Mouse (Mus musculus) gastrocnemius, adult 8-10 months (tissue): ENCODE results near the gene Tmem86b. TPM values are rescaled to one million over a fixed set of nuclear protein-coding genes. Genes with fewer than 3 reads are reported as not detected.

ENCODE experiments used
- DNase-seq, 2 experiments: peaks; one replicate each; pipeline ENCODE4 v3.0.0; 2022; ENCODE audit warnings: low spot score in 2 of 2
- total RNA-seq, 4 experiments: library from RNA; stranded (reverse); gene quantifications; 2 replicates each; pipeline ENCODE4 v1.2.4; 2022

The Tmem86b gene
- 1 to 10 TPM; 1.4 to 2.3 (median 2.0) TPM for total RNA-seq

DNA sequence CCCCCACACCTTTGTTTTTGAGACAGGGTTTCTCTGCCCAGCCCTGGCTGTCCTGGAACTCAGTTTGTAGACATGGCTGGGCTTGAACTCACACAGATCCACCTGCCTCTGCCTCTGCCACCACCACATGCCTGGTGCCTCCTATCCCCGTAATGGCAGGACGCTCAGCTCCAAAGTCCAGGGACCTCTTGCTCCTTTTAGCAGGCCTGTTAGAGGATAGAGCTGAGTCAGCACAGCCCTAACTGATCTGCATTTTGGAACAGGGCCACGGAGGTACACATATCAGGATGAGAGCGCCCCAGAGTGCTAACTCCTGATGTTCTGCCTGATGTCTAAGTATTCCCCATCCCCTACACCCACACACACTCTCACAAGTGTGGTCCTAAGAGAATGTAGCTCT is at the start of gene Tmem86b:
Gene Tmem86b, minus strand, starts transcription at position 392 of the 400 bp plus-strand sequence.
- no peak for DNase-seq

DNA sequence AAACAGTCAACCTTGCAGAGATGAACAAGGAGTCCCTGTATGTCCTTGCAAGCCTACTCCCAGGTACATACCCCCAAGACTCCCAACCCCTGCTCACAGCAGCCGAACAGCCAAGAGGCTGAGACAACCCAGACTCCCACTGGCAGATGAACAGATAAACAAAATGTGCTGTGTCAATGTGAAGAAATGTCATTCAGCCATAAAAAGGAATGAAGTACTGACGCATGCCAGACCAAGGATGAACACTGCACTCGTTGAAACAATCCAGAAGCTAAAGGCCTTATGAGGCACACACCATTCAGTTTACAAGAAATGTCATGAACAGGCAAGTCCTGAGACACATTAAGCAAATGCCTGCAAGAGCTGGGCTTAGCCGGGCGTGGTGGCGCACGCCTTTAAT is 44.0 kb upstream of the Tmem86b start:
- DNase-seq, result no peak

DNA sequence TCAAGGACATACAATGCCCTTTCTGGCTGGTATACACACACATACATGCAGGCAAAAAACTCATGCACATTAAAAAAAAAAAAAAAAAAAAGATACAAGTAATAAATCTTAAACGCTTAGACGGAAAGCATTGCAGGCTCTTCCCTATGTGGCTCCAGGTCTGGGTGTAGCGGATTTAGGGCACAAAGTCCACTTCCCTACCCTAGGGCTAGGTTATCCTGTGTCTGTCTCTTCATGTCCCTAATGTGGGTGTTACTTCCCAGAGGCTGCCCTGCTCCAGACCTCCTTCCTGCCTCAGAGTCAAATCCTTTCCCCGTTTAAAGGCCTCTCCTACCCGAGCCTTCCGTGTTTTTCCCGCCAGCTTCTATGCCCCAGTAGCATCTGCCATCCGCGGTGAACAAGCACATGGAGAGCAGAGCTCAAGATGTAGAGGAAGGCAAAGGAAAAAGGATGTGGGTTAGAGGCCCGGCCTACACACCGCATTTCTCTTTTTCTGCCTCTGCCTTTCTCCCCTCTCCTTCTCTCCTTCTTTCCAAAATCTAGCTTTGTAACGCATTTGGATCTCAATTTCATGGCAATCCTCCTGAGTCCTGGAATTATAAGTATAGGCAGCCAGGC is 43.0 kb upstream of the Tmem86b start:
- no peak for DNase-seq

DNA sequence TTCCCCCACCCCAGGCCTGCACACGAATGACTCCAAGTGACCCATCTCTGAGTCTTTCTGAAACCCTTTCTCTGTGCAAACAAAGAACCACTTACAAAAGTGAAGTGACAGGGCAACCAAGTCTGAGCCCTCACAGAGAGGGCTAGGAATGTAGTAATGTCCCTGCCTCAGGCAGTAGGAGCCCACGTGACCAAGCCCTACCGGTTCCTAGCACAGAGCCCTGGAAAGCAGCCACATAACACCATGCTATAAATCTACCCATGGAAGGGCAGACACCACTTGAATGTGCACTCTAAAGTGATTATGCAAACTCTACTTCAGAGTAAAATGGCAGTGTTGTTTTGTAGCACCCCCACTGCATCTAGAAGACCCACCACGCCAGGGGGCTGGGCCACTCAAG is 40.7 kb upstream of the Tmem86b start:
- no peak for DNase-seq

DNA sequence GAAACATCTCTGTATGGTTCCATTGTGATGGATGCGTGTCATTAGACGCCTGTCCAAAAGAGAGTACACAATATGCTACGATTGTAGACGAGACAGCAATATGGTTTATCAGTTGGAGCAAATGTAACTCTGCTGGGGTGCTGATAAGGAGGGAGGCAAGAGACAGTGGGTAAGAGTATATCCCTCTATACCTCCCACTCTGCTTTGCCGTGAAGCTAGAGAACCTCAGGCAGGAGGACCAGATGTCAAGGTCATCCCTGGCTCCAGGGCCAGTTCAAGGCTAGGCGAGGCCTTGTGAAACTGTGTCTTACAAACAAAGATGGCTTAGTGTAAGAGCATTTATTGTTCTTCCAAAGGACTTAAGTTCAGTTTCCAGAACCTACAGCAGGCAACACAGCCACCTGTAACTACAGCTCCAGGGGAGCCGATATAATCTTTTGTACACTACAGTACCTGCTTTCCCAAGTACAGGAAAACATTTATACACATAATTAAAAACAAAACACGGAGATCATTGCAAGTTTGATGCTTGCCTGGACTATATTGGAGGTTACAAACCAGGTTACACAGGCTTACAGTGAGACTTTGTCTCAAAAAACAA is 39.5 kb upstream of the Tmem86b start:
- DNase-seq, result no peak

DNA sequence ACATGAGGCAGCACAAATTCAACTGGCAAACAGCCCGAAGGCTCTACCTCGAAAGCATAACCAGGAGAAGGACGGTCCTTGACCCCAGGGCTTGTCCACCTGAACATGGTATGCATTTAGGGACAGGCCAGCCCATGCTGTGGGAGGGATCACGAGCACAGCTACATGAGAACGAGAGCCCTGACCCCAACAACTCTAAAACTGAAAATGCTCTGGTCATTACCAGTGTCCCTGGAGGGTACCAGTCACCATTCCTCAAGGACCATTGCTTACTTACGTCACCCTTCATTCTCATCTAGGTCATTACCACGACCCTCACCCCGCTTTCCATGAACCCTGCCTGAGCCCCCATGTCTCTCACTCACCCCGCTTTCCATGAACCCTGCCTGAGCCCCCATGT is 37.9 kb upstream of the Tmem86b start:
- no peak for DNase-seq

DNA sequence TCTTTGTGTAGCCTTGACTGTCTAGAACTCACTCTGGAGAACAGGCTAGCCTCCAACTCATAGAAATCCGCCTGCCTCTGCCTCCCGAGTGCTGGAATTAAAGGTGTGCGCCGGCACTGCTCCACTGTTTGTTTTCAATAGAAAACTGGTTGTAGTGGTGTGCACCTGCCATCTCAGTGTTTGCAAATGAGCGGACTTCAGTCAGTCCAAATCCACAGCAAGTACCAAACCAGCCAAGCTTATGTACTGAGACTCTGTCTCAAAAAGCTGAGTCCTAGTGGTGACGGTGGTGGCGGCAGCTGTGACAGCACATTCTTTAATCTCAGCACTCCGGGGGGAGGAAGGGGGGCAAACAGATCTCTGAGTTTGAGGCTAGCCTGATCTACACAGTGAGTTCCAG is 37.3 kb upstream of the Tmem86b start:
- no peak for DNase-seq

DNA sequence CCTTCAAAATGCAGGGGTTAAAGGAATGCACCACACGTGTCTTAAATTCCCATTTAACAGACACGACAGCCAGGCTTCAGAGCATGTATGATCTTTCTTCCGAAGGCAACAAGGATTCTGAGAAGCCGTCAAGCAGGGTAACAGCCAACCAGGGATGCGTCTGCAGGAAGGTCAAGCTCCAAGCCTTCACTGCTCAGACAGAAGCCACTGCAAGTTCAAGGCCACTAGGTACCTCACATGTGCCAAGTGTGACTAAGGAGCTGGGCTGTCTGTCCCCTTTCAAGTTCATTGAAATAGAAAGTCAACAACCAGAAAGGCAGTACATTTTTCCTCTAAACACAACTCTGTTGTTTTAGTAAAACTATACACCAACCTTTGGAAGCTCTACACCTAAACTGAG is 35.6 kb upstream of the Tmem86b start:
- DNase-seq, result no peak

DNA sequence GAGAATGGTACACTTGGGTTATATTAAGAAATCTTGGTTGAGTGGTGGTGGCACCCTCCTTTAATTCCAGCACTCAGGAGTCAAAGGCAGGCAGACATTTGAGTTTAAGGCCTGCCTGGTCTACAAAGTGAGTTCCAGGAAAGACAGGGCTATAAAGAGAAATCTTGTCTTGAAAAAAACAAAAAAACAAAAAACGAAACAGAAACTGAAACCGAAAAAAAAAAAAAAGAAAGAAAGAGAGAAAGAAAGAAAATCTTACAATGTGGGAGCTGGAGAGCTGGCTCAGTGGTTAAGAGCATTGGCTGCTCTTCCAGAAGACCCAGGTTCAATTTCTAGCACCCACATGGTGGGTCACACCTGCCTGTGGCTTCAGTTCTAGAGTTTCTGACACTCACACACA is 32.5 kb upstream of the Tmem86b start:
- DNase-seq, result no peak

DNA sequence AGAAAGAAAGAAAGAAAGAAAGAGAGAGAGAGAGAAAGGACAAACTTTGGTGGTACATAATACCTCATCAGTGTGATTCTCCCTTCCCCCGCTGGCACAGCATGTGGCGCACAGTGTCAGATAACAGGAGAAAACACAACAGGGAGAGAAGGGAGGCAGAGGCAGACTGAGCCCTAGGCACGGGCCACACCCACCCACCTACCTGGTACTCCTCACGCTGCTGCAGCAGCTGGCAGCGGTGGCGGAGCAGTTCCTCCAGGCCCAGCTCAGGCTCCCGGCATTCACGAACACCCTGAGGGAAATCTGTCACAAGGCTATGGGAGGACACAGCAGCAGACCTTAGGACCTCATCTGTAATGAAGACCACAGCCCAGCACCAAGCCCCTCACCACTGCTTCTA is 32.0 kb upstream of the Tmem86b start:
- no peak for DNase-seq

DNA sequence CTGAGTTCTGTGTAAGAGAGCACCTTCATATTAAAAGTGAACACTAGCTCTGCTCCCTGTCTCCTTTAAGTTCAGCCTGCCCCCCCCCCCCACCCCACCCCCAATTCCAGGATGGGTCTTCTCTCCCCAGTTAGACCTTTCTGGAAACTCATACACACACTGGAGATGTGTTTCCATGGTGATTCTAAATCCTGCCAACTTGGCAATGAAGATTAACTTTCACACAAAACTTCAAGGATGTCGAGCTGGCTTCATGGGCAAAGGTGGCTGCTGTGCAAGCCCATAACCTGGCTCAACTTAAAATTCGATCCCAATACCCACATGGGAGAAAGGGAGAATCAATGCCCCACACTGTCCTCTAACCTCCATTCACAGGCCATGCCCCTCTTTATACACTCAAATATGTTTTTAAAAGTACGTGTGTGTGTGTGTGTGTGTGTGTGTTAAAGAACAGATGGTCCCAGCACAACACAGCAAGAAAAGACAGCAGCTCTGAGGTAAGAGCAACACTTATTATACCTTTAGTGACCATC is 28.8 kb upstream of the Tmem86b start:
- DNase-seq, result no peak

DNA sequence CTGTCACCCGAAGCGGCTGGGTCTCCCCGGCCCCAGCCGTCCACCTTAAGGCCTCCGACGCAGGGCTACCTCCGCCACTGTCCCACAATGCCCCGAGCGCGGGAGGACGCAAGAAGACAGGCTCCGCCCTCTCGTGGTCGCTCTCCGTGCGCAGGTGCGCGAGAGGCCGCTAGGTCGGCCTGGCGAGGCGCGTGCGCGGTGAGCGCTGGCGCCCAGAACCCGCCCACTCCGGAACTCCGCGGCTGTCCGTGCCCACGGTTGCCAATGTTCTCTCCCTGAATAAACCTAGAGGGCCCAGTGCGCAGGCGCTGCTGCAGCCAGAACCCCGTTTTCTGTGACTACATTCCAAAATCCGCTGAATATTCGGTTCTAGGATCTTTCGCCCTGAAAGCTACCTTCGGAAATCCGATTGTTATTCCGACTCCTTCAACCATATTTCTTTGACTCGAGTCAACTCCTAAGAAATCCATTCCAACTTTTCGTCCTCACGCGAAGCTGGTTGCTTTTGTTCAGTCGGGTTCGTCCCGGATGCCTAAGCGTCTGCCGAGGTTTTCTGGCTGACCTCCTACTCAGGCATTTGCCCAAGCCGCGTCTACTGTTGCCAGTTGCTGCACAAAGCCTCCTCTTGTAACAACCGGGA is 27.8 kb upstream of the Tmem86b start, which contains the start of gene Ppp6r1:
Gene Ppp6r1, minus strand, starts transcription at position 108 of the 640 bp plus-strand sequence.
- peak; percentile 93 to 98 for DNase-seq

DNA sequence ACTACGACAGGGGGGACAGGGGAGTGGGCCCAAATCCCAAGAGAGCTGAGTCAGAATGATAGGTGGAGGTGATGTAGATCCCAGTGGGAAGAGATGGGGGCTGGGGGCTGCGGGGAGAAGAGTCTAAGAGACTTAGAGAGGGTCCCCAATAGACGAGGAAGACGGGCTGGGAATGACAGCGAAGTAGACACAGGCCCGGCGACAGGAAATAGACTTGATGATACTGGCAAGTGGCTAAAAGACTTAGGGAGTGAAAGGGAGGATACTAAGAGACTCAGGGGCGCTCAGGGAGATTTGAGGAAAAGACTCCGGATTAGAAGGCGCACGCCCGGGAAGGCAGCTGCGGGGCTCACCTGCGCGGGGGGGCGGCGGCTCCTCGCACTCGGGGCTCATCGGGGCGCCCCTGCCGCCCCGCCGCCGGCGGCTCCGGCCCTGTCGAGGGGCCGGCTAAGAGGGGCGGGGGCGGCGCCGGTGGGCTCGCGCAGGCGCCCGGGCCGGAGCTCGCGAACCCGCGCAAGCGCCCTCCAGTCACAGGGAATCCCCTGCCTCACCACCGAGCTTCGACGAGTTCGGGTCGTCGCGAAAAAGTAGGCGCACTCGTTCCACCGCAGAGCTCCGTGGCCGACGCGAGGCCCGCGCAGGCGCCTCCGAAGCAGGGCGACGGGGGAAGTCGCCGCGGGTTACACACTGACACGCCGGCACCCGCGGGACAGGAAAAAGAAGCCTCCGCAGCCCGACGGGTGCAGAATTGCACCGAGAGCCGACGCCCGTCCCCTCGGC is 27.1 kb upstream of the Tmem86b start:
- DNase-seq, result no peak

DNA sequence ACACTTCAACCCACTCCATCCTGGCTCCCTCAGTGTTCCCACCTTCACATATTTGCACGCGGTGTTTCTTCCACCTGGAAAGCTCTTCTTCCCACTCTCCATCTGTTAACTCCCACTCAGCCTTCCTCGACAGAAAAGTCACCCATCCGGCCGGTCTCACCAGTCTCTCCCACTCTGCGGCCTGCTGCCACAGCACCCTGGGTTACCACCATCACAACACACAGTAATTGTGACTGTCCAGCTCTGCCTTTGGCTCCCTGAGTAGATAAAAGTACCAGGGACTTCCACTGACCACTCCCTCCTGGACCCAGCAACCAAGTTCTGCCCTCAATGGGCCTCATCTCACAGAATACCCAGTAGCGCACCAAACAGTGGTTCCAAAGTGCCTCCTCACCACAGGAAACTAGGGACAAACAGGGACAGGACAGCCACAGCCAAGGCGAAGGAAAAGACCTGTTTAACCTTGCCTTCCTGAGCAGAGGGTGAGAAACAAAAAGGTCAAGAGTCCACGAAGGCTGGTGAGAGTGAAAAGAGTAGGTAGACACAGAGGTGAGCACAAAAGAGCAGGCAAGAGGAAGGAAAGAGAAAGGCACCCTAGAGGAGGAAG is 26.4 kb upstream of the Tmem86b start:
- DNase-seq, result no peak

DNA sequence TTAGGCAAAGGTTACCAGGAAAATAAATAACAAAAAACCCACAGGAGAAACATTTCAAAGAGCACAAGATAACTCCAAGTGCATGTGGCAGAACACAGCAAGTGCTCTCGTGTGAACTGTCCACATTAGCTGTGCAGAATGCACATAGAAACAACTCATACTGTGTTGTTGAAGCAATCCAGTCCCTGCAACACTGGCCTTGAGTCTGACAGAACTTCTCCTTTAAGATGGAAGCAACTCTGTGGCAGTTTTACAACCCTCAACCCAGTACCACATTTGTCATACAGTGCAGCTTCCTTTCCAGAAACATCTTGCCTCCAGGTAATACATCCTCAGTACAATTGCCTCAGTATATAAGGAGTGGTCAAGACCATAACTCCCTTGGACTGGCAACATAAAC is 25.6 kb upstream of the Tmem86b start:
- no peak for DNase-seq

DNA sequence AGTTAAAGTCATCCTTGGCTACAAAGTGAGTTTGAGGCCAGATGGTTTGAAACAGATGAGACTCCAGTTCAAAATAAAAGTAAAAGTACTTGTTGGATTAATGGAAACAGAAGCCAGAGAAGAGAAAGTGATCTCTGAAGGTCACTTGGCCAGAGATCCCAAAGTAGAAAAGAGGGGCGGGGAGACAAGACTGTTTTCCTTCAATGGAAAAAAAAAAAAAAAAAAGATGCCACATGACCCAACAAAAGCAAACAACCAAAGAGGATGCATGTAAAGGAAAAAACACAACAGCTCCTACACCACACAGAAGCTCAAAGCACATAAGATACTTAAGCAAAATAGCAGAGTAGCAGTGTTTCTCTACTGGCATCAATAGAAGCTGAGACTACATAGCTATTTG is 24.7 kb upstream of the Tmem86b start:
- DNase-seq, result no peak

DNA sequence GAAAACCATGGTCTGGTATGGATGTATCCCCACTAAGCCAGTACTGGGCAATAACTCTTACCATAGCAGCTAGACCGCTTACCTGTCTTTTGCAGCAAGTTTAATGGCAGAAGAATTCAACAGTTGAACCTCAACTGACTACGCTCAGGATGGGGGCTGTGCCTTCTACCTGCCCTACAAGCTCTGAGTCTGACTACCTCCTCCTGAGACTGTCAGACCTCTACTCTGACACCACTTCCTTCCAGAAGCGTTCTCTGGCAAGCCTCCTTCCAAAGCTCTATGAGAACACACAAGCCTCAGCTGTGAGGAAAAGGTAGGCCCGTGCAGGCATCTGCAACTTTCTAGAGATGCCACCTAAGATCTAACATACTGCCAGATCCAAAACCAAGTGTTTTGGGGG is 24.2 kb upstream of the Tmem86b start:
- no peak for DNase-seq

DNA sequence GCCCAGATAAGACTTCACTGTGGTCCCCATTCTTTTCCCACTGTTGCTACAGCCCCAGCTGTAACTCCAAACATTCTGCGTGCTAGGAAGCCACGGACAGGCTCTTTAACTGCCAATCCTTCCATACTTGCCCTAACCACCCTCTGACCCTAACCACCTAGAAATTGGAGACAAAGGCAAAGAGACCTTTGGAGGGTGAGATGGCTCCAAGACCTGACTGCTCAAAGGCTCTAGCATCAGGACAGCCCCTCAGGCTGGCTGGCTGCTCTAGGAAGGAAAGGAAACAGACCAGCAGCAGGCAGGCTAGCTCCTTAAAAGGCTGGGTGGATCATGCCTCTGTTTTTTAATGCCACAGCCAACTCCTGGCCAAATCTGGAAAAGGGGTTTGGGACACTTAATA is 23.0 kb upstream of the Tmem86b start:
- no peak for DNase-seq

DNA sequence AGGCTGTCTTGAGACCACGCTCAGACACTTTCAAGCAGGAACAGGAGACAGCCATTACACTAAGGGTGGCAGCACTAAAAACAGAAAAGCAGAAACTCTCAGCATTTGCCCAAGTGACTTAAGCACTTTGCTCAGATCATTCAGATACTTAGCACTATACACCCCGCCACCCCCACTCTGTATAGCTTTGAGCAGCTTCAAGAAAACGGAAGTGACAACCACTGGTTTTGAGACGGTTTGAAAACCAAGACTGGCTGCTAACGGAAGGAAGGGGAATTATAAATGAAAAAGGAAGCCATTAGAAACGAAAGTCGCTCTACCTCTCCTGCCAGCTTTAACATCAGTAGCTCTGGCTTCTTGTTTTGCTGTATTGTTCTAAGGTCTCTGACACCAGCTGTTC is 22.6 kb upstream of the Tmem86b start:
- no peak for DNase-seq

DNA sequence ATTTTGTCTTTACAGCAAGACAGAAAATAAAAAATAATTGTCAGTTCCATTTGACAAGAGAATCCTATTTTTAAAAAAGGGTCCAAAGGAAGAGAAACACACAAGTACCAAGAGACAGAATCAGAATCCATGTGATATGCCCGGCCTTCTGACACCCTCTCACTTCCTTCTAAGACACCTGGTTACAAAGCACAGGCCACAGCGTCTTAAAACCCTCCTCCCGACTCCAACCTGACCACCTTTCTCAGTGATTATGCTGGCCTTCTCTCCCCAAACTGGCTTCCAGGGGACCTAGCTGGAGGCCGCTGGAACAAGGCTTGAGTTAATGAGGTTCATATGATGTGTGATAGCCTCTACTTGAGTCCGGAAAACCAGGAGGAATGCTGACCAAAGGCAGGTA is 22.1 kb upstream of the Tmem86b start:
- DNase-seq, result no peak

DNA sequence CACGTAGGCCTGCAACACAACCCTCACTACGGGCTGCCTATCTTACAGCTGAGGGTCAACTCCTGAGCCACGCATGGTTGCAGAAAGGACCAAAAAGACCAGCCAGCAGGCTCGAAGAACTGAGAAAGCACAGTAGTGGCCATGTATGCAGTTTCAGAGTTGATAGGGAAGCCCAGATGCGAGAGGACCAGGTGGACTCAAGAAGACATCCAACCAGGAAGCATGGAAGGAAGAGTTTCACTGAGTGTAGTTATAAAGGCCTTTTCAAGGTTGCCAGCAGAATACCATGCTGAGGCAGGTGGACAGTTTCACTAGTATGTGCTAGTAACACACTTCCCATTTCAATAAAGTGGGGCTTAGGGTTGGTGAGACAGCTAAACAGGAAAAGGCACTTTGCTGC is 21.5 kb upstream of the Tmem86b start:
- DNase-seq, result no peak

DNA sequence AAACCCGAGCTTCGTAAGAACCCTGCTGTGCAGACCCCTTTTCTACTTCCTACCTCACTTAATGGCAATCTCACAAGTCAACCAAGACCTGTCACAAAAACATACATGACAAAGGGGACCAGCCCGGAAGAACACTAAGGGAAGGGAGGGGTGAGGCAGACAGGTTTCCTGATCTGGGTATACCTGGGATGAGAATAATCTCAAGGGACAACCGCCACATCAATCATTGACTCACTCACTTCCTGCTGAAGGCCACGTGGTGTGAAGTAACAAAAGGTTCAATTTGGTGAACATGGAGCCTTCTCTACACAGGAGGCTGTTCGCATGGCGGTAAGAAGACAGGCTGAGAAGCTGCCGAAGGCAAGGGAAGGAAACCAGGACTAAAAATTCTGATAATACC is 20.4 kb upstream of the Tmem86b start:
- no peak for DNase-seq
